Mouse (Mus musculus) cerebral cortex, adult 2 months (tissue): ENCODE measurements around the gene Olfr115.

Source experiments
- WGBS: fragments of 180-500 bp; shearing (Covaris S2); methylation state at CpG from one replicate; pipeline ENCODE4 v1.1.7; 2018; 5-methylcytosine and 5-hydroxymethylcytosine counted together

Olfr115 gene

GRCm38 (mm10) chr17:37627009-37627408 lies at the start of gene Olfr115, which contains the start of gene Olfr116:
Olfr115 (minus strand) TSS chr17:37627109.
Olfr116 (minus strand) TSS chr17:37627199.
- WGBS: 87% methylated on average over 2 of the region's 2 CpGs

- 67% methylated on average over 2 of the region's 2 CpGs for WGBS
Measured at GRCm38 (mm10) chr17:37666688-37667087, 39.8 kb upstream of the Olfr115 start, which contains the start of gene Olfr118. Olfr118 (plus strand) TSS chr17:37666988.

- WGBS: 62% methylated on average over 1 of the region's 1 CpGs
Measured at GRCm38 (mm10) chr17:37663682-37664081, 36.8 kb upstream of the Olfr115 start, which contains the start of gene Olfr117. Olfr117 (minus strand) TSS chr17:37663782.

GRCm38 (mm10) chr17:37592643-37593042 lies 34.3 kb downstream of the Olfr115 start, which contains the start of gene Olfr114:
Olfr114 (minus strand) TSS chr17:37592743.

GRCm38 (mm10) chr17:37577563-37577962 lies 49.3 kb downstream of the Olfr115 start, which contains the start of gene Olfr113:
Olfr113 (minus strand) TSS chr17:37577663.

GRCm38 (mm10) chr17:37569351-37569750 lies 57.6 kb downstream of the Olfr115 start, which contains the start of gene Olfr112:
Olfr112 (minus strand) TSS chr17:37569451.

